ENCODE assay signal across 25 mouse cellular contexts in the genomic region with DNA sequence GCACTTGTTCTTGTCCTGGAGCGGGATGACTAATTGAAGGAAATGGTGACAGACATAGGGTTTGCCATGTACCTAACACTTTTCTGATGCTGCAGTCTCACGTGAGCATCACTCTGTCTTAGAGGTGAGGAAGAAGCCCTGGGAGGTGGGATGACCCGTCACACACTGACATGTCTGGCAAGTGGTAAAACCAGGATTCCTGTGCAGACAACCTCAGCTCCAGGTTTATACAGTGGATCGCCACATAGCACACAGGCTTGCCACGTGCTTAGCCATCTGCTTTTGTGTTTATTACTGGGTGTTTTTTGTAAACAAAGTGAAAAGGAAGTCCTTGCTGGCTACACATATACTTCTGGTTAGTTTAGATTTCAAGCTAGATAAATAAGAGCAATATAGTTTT.
"Had no signal": no experiment of that assay in that cellular context is flagged by ENCODE, and none has a peak within 500 bp of the region (broad histone marks: within the 10 kb centered on the region; RNA-seq: fewer than 3 reads in every experiment).

No protein-coding gene starts in this region.

- H3K27ac ChIP-seq: embryonic facial prominence, embryonic 10.5 days; embryonic facial prominence, embryonic 12.5 days; embryonic facial prominence, embryonic 13.5 days; embryonic facial prominence, embryonic 15.5 days; forebrain, embryonic 10.5 days; forebrain, embryonic 12.5 days; forebrain, embryonic 13.5 days; forebrain, embryonic 15.5 days; gastrocnemius, adult 2 months had no signal

- H3K4me1 ChIP-seq: embryonic facial prominence, embryonic 10.5 days; embryonic facial prominence, embryonic 12.5 days; embryonic facial prominence, embryonic 13.5 days; embryonic facial prominence, embryonic 15.5 days had no signal

- H3K4me3 ChIP-seq: embryonic facial prominence, embryonic 10.5 days; embryonic facial prominence, embryonic 12.5 days; embryonic facial prominence, embryonic 13.5 days; embryonic facial prominence, embryonic 15.5 days; erythroblast, embryonic 14.5 days; forebrain, embryonic 10.5 days; forebrain, embryonic 12.5 days; forebrain, embryonic 13.5 days; forebrain, embryonic 15.5 days; gastrocnemius, adult 2 months had no signal

- DNase-seq: cerebellum, adult 2 months; cerebellum, adult 8-10 months; cerebellum, adult 9-10 months; cerebellum, adult 9-11 months; cerebellum, postnatal 10 days; cerebellum, postnatal 14 days; cerebellum, postnatal 25 days; cerebellum, postnatal 36 days; embryo, embryonic 11 days; forebrain, postnatal 0 days; gastrocnemius, adult 2 months; gastrocnemius, postnatal 10 days; gastrocnemius, postnatal 14 days; gastrocnemius, postnatal 25 days; gastrocnemius, postnatal 36 days; heart, adult 18-20 months had no signal

- H3K27me3 ChIP-seq: embryonic facial prominence, embryonic 12.5 days; embryonic facial prominence, embryonic 13.5 days; embryonic facial prominence, embryonic 15.5 days; forebrain, embryonic 12.5 days; forebrain, embryonic 13.5 days; forebrain, embryonic 15.5 days had no signal

- H3K9me3 ChIP-seq: embryonic facial prominence, embryonic 10.5 days; embryonic facial prominence, embryonic 12.5 days; embryonic facial prominence, embryonic 13.5 days; embryonic facial prominence, embryonic 15.5 days; forebrain, embryonic 10.5 days; forebrain, embryonic 12.5 days; forebrain, embryonic 13.5 days; forebrain, embryonic 15.5 days had no signal

- H3K9ac ChIP-seq: embryonic facial prominence, embryonic 12.5 days; embryonic facial prominence, embryonic 13.5 days; embryonic facial prominence, embryonic 15.5 days; forebrain, embryonic 12.5 days; forebrain, embryonic 13.5 days; forebrain, embryonic 15.5 days; forebrain, postnatal 0 days had no signal
